In the genomic region with DNA sequence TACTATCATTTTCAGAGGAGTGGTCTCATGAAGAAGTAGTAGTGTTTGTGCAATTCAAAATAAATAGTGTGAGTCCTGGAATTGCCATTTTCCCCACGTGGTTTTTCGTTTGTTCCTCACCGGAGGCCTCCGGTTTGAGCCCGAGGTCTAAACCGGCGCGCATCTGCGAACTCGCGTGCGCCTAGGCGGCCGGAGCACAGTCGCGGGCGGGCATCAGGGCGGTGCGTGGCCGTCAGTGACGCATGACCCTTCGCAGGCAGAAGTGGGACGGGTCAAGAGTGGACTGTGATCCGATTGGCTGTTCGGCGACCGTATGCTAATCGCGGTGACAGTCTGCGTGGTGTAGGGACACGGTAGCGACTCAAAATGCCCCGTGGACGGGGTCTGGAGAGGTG, we compare ENCODE assay signal across 8 mouse cellular contexts. TPM values are rescaled to one million over a fixed set of nuclear protein-coding genes. Genes with fewer than 3 reads are reported as not detected.
DNase-seq lines count a peak whose midpoint lies in the region; ATAC-seq and TF ChIP-seq lines count a peak whose summit lies in the region.
"Not testable (repeated sequence)": the region's sequence is repeated elsewhere in the genome, so short reads cannot be mapped to it uniquely, and the experiment has no call there.

No protein-coding gene starts in this region.

- peak overlapping the region; percentile 18 for H3K4me3 ChIP-seq in C2C12 (ENCODE audit: insufficient read depth, poor library complexity, severe bottlenecking)
- H3K4me3 ChIP-seq in heart, embryonic 12.5 days = peak overlapping the region; percentile 50
- H3K4me3 ChIP-seq in kidney, embryonic 16.5 days (ENCODE audit: low read length) = peak overlapping the region; percentile 43

- peak; percentile 98 for ATAC-seq in erythroid progenitor cell, adult 5-6 weeks (replicated peaks; ENCODE audit: low FRiP score, poor library complexity, severe bottlenecking)
- ATAC-seq in heart, embryonic 12.5 days (ENCODE audit: insufficient number of reproducible peaks, low FRiP score) = peak; percentile 98
- ATAC-seq in kidney, embryonic 16.5 days (ENCODE audit: low FRiP score, low TSS enrichment) = peak; percentile 96

- peak overlapping the region; percentile 67; the same call in 1 of the 2 replicates for H3K9ac ChIP-seq in heart, embryonic 12.5 days
- H3K9ac ChIP-seq in kidney, embryonic 16.5 days (replicated peaks; ENCODE audit: low read length) = peak overlapping the region; percentile 61; the same call in 1 of the 2 replicates

- H3K27ac ChIP-seq in heart, embryonic 12.5 days (ENCODE audit: poor library complexity, severe bottlenecking); kidney, embryonic 16.5 days (ENCODE audit: low read length): not testable (repeated sequence)

- not testable (repeated sequence) for H3K79me2 ChIP-seq in C2C12 (ENCODE audit: control insufficient read depth, insufficient read depth)

- not testable (repeated sequence) for TF ChIP-seq POLR2A in brain, embryonic 14.5 days (IDR thresholded peaks at IDR 0.05; ENCODE audit: borderline replicate concordance, extremely low read depth, insufficient read depth, insufficient read length, poor library complexity, severe bottlenecking)

- not testable (repeated sequence) for H3K36me3 ChIP-seq in C2C12 (ENCODE audit: control insufficient read depth, insufficient read depth); heart, embryonic 12.5 days; kidney, embryonic 16.5 days (ENCODE audit: insufficient read depth, low read length)

- not testable (repeated sequence) for H3K79me3 ChIP-seq in C2C12 (ENCODE audit: low read depth)

- peak; percentile 86 for DNase-seq in brain, embryonic 14.5 days (ENCODE audit: low read depth)
- peak; percentile 88 for DNase-seq in liver
- DNase-seq in monocyte, adult 2 months (ENCODE audit: low read depth in 1 of 2, low spot score in 2 of 2) = peak; percentile 85 to 92
- peak; percentile 86 to 91 for DNase-seq in spleen, postnatal 14 days (ENCODE audit: low spot score in 2 of 2)

- H3K4me1 ChIP-seq in heart, embryonic 12.5 days (replicated peaks) = not testable (repeated sequence)
- H3K4me1 ChIP-seq in kidney, embryonic 16.5 days (ENCODE audit: insufficient read depth, low read length) = peaks cover 14% of the 10 kb centered on the region

- not testable (repeated sequence) for TF ChIP-seq CTCF in C2C12 (IDR thresholded peaks at IDR 0.05; ENCODE audit: control insufficient read depth, insufficient read depth, insufficient read length); brain, embryonic 14.5 days (IDR thresholded peaks at IDR 0.05; ENCODE audit: borderline replicate concordance, extremely low read depth, insufficient read depth, insufficient read length)

- not testable (repeated sequence) for H3K9me3 ChIP-seq in heart, embryonic 12.5 days (replicated peaks); kidney, embryonic 16.5 days (ENCODE audit: low read length)

- under 1% methylated on average over 33 of the region's 34 CpGs for WGBS in heart, embryonic 12.5 days
- WGBS in kidney, embryonic 16.5 days = under 1% methylated on average over 30 of the region's 34 CpGs

- peak overlapping the region; percentile 71 for H3K4me2 ChIP-seq in heart, embryonic 12.5 days
- H3K4me2 ChIP-seq in kidney, embryonic 16.5 days (replicated peaks; ENCODE audit: low read depth, low read length) = peak overlapping the region; percentile 63

- H3ac ChIP-seq in C2C12 (ENCODE audit: control insufficient read depth, insufficient read length, low read depth) = peak overlapping the region; percentile 44

- H3K27me3 ChIP-seq in C2C12 (ENCODE audit: control insufficient read depth, insufficient read depth, insufficient read length); heart, embryonic 12.5 days (replicated peaks); kidney, embryonic 16.5 days (ENCODE audit: insufficient read depth, low read length): not testable (repeated sequence)

TF ChIP-seq in C2C12, 6 proteins besides CTCF, POLR2A, EP300 and RAD21:
- peak; percentile 36 for TF ChIP-seq MAX (IDR thresholded peaks at IDR 0.05)

RNA-seq across cellular contexts. Expression of a gene that starts 43.2 kb away (rescaled TPM):
- not detected for polyA plus RNA-seq in C2C12 (2012; fragmentation: generic; extraction: Trizol)
- polyA plus RNA-seq in brain, embryonic 14.5 days (2012; rRNA removed) = 0.32 and 1.1 TPM in 2 replicates
- 8.8 TPM in 1 of 2 replicates, not detected in the other for total RNA-seq in erythroid progenitor cell, adult 5-6 weeks (2015; ENCODE audit: low replicate concordance)
- total RNA-seq in erythroid progenitor cell, adult 5-6 weeks (2017; ENCODE audit: low replicate concordance) = not detected in 2 replicates
- 0.27 and 0.45 TPM in 2 replicates for polyA plus RNA-seq in heart, embryonic 12.5 days (2016; fragmentation: Nextera tagmentation; extraction: Ambion mirVana)
- 0.31 and 0.76 TPM in 2 replicates for polyA plus RNA-seq in kidney, embryonic 16.5 days (2015; fragmentation: Nextera tagmentation; extraction: Ambion mirVana)

RNA-seq across cellular contexts. Expression of a gene that starts 43.3 kb away (rescaled TPM):
- polyA plus RNA-seq in C2C12 (2012; fragmentation: generic; extraction: Trizol) = 4.0 TPM
- 5.9 and 7.6 TPM in 2 replicates for polyA plus RNA-seq in brain, embryonic 14.5 days (2012; rRNA removed)
- total RNA-seq in erythroid progenitor cell, adult 5-6 weeks (2015; ENCODE audit: low replicate concordance) = 5.0 and 5.4 TPM in 2 replicates
- total RNA-seq in erythroid progenitor cell, adult 5-6 weeks (2017; ENCODE audit: low replicate concordance) = 13.2 and 14.8 TPM in 2 replicates
- polyA plus RNA-seq in heart, embryonic 12.5 days (2016; fragmentation: Nextera tagmentation; extraction: Ambion mirVana) = 10.8 and 11.5 TPM in 2 replicates
- polyA plus RNA-seq in kidney, embryonic 16.5 days (2015; fragmentation: Nextera tagmentation; extraction: Ambion mirVana) = 7.9 and 8.7 TPM in 2 replicates
